Mouse (Mus musculus) liver, embryonic 12.5 days (tissue): Measurements from ENCODE around the gene Extl2. TPM values are rescaled to one million over a fixed set of nuclear protein-coding genes. Genes with fewer than 3 reads are reported as not detected.

Experiments used
- ATAC-seq: fragments of 200-750 bp; cut with Nextera tagmentation; 2 replicates; pipeline ENCODE4 v1.8.0; 2017; ENCODE audit warnings: moderate number of reproducible peaks, mild to moderate bottlenecking, moderate library complexity
- H3K27ac ChIP-seq: fragments of 300-500 bp; sonication (generic); 2 replicates; pipeline ENCODE4 v1.5.1; 2016; ENCODE audit warnings: mild to moderate bottlenecking
- H3K27me3 ChIP-seq: fragments of 300-500 bp; sonication (generic); replicated peaks from 2 replicates; pipeline ENCODE4 v1.6.1; 2016; ENCODE audit warnings: mild to moderate bottlenecking, moderate library complexity
- H3K36me3 ChIP-seq: fragments of 300-500 bp; sonication (generic); 2 replicates; pipeline ENCODE4 v1.6.1; 2016; ENCODE audit warnings: mild to moderate bottlenecking, moderate library complexity
- H3K4me1 ChIP-seq: fragments of 300-500 bp; sonication (generic); 2 replicates; pipeline ENCODE4 v1.6.1; 2016
- H3K4me2 ChIP-seq: fragments of 300-500 bp; sonication (generic); 2 replicates; pipeline ENCODE4 v1.6.1; 2016; ENCODE audit warnings: mild to moderate bottlenecking, moderate library complexity
- H3K4me3 ChIP-seq: fragments of 300-500 bp; sonication (generic); 2 replicates; pipeline ENCODE4 v1.5.1; 2016; ENCODE audit warnings: mild to moderate bottlenecking, moderate library complexity
- H3K9ac ChIP-seq: fragments of 300-500 bp; sonication (generic); 2 replicates; pipeline ENCODE4 v1.6.1; 2016; ENCODE audit warnings: mild to moderate bottlenecking, moderate library complexity
- H3K9me3 ChIP-seq: fragments of 300-500 bp; sonication (generic); replicated peaks from 2 replicates; pipeline ENCODE4 v1.6.1; 2016; ENCODE audit warnings: mild to moderate bottlenecking, moderate library complexity
- WGBS: fragments of 180-500 bp; shearing (Covaris S2); methylation state at CpG from one replicate; pipeline ENCODE4 v1.1.7; 2016; ENCODE audit not compliant: insufficient replicate concordance; 5-methylcytosine and 5-hydroxymethylcytosine counted together
- polyA plus RNA-seq: library from polyadenylated mRNA; unstranded; fragments of >200 nt; fragmentation: Nextera tagmentation; extraction: Ambion mirVana; gene quantifications from 2 replicates; pipeline ENCODE4 v1.2.1, GENCODE M21; 2016

The Extl2 gene
- 6.3 and 7.2 TPM in 2 replicates for polyA plus RNA-seq

GRCm38 (mm10) chr3:116006978-116007940 is at the start of gene Extl2, which contains the start of gene Slc30a7:
Extl2 (plus strand) TSS chr3:116007462.
Slc30a7 (minus strand) TSS chr3:116007406.
- WGBS = under 1% methylated on average over 67 of the region's 67 CpGs
- H3K4me2 ChIP-seq = peak within 1 kb of the TSS; percentile 98
- peaks cover 27% of the 10 kb centered on the region for H3K36me3 ChIP-seq
- H3K9ac ChIP-seq = peak within 1 kb of the TSS; percentile 82
- peak within 1 kb of the TSS; percentile 72 for H3K27ac ChIP-seq
- ATAC-seq = peak; percentile 91
- peak within 1 kb of the TSS; percentile 83 for H3K4me3 ChIP-seq
- no peaks in the 10 kb centered on the region for H3K9me3 ChIP-seq
- peaks cover 37% of the 10 kb centered on the region for H3K4me1 ChIP-seq
- H3K27me3 ChIP-seq = no peaks in the 10 kb centered on the region

- Histone ChIP-seq H3K36me3 (peaks cover 35% of the 10 kb centered on the region), H3K27me3 (no peaks in the 10 kb centered on the region), H3K4me2 (no peak overlapping the region), H3K4me1 (no peaks in the 10 kb centered on the region), H3K27ac (no peak overlapping the region), H3K4me3 (no peak overlapping the region), H3K9me3 (no peaks in the 10 kb centered on the region), H3K9ac (no peak overlapping the region)
- ATAC-seq = no peak
- 85% methylated on average over 11 of the region's 11 CpGs for WGBS
Observed at GRCm38 (mm10) chr3:115961311-115962027, 45.8 kb upstream of the Extl2 start.

GRCm38 (mm10) chr3:115962028-115962415 is 45.2 kb upstream of the Extl2 start:
- Histone ChIP-seq H3K36me3 (peaks cover 31% of the 10 kb centered on the region), H3K27me3 (no peaks in the 10 kb centered on the region), H3K9me3 (no peaks in the 10 kb centered on the region), H3K9ac (no peak overlapping the region), H3K4me3 (no peak overlapping the region), H3K4me2 (no peak overlapping the region), H3K27ac (no peak overlapping the region), H3K4me1 (no peaks in the 10 kb centered on the region)
- no peak for ATAC-seq
- WGBS = 77% methylated on average over 4 of the region's 4 CpGs

DNA sequence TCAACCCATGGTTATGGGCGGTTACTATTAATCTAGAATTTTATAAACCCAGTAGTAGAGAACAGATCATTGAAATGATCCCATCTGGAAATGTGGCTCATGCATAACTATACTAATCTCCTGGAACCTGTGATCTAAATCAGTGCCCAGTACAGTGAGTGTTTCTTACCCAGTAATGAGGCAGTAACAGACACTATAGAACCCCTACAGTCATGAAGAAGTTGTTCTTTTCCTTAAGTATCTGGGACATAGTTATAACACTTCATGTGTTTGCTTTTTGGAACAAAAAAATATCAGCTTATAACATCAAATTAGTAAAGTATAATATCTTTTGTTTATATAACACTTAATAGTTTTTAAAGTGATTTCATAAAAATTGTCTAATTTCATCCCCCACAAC is 43.7 kb upstream of the Extl2 start:
- H3K9ac ChIP-seq = no peak overlapping the region
- H3K4me3 ChIP-seq = no peak overlapping the region
- no peak for ATAC-seq
- H3K27ac ChIP-seq = no peak overlapping the region
- no peaks in the 10 kb centered on the region for H3K4me1 ChIP-seq
- H3K4me2 ChIP-seq = no peak overlapping the region
- 84% methylated on average over 1 of the region's 1 CpGs for WGBS
- H3K9me3 ChIP-seq = no peaks in the 10 kb centered on the region
- no peaks in the 10 kb centered on the region for H3K27me3 ChIP-seq
- H3K36me3 ChIP-seq = peaks cover 15% of the 10 kb centered on the region

DNA sequence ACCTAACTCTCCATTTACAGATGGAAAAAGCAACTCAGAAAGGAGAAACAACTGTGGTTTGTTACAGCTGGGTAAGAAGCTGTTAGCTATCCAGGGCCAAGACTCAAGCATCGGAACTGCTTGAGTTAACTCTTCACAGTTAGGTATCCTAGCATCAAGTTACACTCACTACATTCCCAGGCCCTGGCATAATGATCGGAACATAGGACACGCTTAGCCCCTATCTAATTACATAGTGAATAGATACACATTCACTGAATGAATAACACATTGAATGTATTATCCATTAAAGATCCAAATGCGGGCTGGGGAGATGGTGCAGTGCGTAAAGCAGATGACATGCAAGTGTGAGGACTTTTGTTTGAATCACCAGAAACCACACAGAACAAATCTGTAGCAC is 43.2 kb upstream of the Extl2 start:
- no peak overlapping the region for H3K27ac ChIP-seq
- no peak for ATAC-seq
- no peak overlapping the region for H3K4me3 ChIP-seq
- no peak overlapping the region for H3K9ac ChIP-seq
- no peaks in the 10 kb centered on the region for H3K4me1 ChIP-seq
- 86% methylated on average over 5 of the region's 5 CpGs for WGBS
- no peaks in the 10 kb centered on the region for H3K9me3 ChIP-seq
- no peaks in the 10 kb centered on the region for H3K27me3 ChIP-seq
- no peak overlapping the region for H3K4me2 ChIP-seq
- H3K36me3 ChIP-seq = peaks cover 11% of the 10 kb centered on the region

- H3K9ac ChIP-seq = no peak overlapping the region
- 81% methylated on average over 10 of the region's 10 CpGs for WGBS
- H3K4me3 ChIP-seq = no peak overlapping the region
- no peak for ATAC-seq
- H3K27me3 ChIP-seq = no peaks in the 10 kb centered on the region
- no peak overlapping the region for H3K4me2 ChIP-seq
- no peaks in the 10 kb centered on the region for H3K4me1 ChIP-seq
- no peak overlapping the region for H3K27ac ChIP-seq
- peaks cover 33% of the 10 kb centered on the region for H3K36me3 ChIP-seq
- no peaks in the 10 kb centered on the region for H3K9me3 ChIP-seq
Observed at GRCm38 (mm10) chr3:115968745-115969530, 38.3 kb upstream of the Extl2 start.

GRCm38 (mm10) chr3:115971045-115971785 is 36.0 kb upstream of the Extl2 start:
- H3K36me3 ChIP-seq = peaks cover 45% of the 10 kb centered on the region
- H3K9me3 ChIP-seq = no peaks in the 10 kb centered on the region
- H3K27me3 ChIP-seq = no peaks in the 10 kb centered on the region
- no peak overlapping the region for H3K9ac ChIP-seq
- WGBS = 89% methylated on average over 20 of the region's 20 CpGs
- no peak overlapping the region for H3K4me3 ChIP-seq
- no peak overlapping the region for H3K4me2 ChIP-seq
- no peak overlapping the region for H3K27ac ChIP-seq
- ATAC-seq = no peak
- H3K4me1 ChIP-seq = no peaks in the 10 kb centered on the region

DNA sequence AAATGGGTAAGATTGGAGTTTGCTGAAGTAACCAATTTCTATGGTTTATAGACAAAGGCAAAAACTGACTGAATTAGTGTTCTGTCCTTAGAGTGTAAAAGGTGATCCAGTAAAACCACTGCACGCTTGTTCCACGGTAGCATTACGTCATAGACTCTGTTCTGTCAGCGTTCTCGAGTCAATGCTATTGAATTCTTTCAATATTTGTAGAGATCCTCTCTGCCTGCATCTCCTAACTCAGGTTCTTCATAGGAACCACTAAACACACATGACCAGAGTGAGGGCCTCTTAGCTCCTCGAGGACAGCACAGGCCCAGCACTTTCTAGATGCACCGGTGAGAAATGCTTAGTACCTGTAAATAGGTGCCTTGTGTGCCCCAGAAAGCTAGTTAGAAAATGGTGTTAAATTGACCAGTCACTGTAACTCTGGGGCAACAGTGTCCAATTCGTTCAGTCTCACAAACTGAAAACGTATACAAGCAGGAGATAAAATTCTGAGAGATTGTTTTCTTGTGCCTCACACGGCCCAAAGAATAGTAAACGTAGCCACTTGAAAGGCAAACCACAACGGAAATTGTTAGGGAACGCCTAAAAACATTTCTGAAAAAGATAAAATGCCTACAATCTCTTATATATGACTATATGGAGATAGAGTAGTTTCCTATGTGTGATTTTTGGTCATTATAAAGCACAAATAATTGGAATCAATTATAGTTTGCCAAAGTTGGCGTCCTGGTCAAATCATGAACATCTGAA is 35.2 kb upstream of the Extl2 start:
- 82% methylated on average over 14 of the region's 14 CpGs for WGBS
- Histone ChIP-seq H3K9me3 (no peaks in the 10 kb centered on the region), H3K4me1 (no peaks in the 10 kb centered on the region), H3K4me2 (no peak overlapping the region), H3K27ac (no peak overlapping the region), H3K36me3 (peaks cover 49% of the 10 kb centered on the region), H3K27me3 (no peaks in the 10 kb centered on the region), H3K4me3 (no peak overlapping the region), H3K9ac (no peak overlapping the region)
- ATAC-seq = no peak

- Histone ChIP-seq H3K4me1 (no peaks in the 10 kb centered on the region), H3K9ac (no peak overlapping the region), H3K4me2 (no peak overlapping the region), H3K27me3 (no peaks in the 10 kb centered on the region), H3K4me3 (no peak overlapping the region), H3K9me3 (no peaks in the 10 kb centered on the region), H3K27ac (no peak overlapping the region), H3K36me3 (peaks cover 64% of the 10 kb centered on the region)
- no peak for ATAC-seq
- WGBS = 82% methylated on average over 6 of the region's 6 CpGs
Observed at GRCm38 (mm10) chr3:115974228-115974627, 33.0 kb upstream of the Extl2 start.

DNA sequence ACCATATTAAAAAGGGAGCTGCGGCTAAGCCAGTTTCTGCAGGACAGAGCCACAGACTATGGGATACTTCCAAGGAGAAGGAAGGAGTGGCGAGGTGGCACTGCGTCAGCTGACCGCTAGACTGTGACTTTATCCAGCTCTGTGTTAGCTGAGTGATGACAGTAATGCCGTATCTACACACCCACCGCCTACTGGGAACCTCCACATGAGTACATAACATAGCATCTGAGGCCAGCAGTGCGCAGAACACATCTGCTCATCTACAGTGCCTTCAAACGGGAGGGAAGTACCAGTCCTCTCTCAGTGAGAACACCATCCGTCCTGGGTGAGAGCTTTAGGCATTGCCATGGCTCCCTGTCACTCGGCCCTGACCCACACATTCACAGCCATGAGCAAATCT is 32.3 kb upstream of the Extl2 start:
- H3K9me3 ChIP-seq = no peaks in the 10 kb centered on the region
- no peaks in the 10 kb centered on the region for H3K27me3 ChIP-seq
- no peak overlapping the region for H3K9ac ChIP-seq
- ATAC-seq = no peak; the same call in 1 of the 2 replicates
- no peak overlapping the region for H3K27ac ChIP-seq
- H3K4me1 ChIP-seq = no peaks in the 10 kb centered on the region
- peaks cover 66% of the 10 kb centered on the region for H3K36me3 ChIP-seq
- no peak overlapping the region for H3K4me2 ChIP-seq
- 82% methylated on average over 10 of the region's 10 CpGs for WGBS
- no peak overlapping the region for H3K4me3 ChIP-seq
